Mouse (Mus musculus): Measurements from ENCODE around the gene Zfp719. TPM values are rescaled to one million over a fixed set of nuclear protein-coding genes. Genes with fewer than 3 reads are reported as not detected.

Zfp719 gene
- polyA plus RNA-seq, 1 experiment from 2014 or later, result 19.6 TPM

GRCm38 (mm10) chr7:43637118-43637517, 57.7 kb downstream of the Zfp719 start:
- Histone ChIP-seq H3K36me3 (replicated peaks; ENCODE audit: control insufficient read depth, insufficient read depth, low read depth, low read length) (no peaks in the 10 kb centered on the region), H3K27ac (replicated peaks; ENCODE audit: low read depth, low read length) (no peak overlapping the region), H3K27me3 (ENCODE audit: control insufficient read depth, insufficient read depth, low read length) (no peaks in the 10 kb centered on the region), H3K9ac (replicated peaks; ENCODE audit: low read length) (no peak overlapping the region), H3K4me1 (ENCODE audit: control insufficient read depth, insufficient read depth, low read length) (no peaks in the 10 kb centered on the region), H3K9me3 (replicated peaks; ENCODE audit: control insufficient read depth, low read length) (no peaks in the 10 kb centered on the region), H3K4me3 (ENCODE audit: low read depth, low read length) (no peak overlapping the region), H3K4me2 (ENCODE audit: low read depth, low read length) (no peak overlapping the region)
- DNase-seq (ENCODE audit: low spot score) (no peak), ATAC-seq (replicated peaks; ENCODE audit: insufficient number of reproducible peaks, low FRiP score, low TSS enrichment, low read depth) (no peak)
- WGBS, result 82% methylated on average over 1 of the region's 1 CpGs

- no peak overlapping the region for H3K4me2 ChIP-seq (ENCODE audit: low read depth, low read length)
- H3K36me3 ChIP-seq (replicated peaks; ENCODE audit: control insufficient read depth, insufficient read depth, low read depth, low read length), result no peaks in the 10 kb centered on the region
- DNase-seq (ENCODE audit: low spot score) (no peak), ATAC-seq (replicated peaks; ENCODE audit: insufficient number of reproducible peaks, low FRiP score, low TSS enrichment, low read depth) (no peak)
- H3K4me3 ChIP-seq (ENCODE audit: low read depth, low read length), result no peak overlapping the region
- H3K27ac ChIP-seq (replicated peaks; ENCODE audit: low read depth, low read length), result no peak overlapping the region
- no peak overlapping the region for H3K9ac ChIP-seq (replicated peaks; ENCODE audit: low read length)
- no peaks in the 10 kb centered on the region for H3K4me1 ChIP-seq (ENCODE audit: control insufficient read depth, insufficient read depth, low read length)
- H3K27me3 ChIP-seq (ENCODE audit: control insufficient read depth, insufficient read depth, low read length), result no peaks in the 10 kb centered on the region
- H3K9me3 ChIP-seq (replicated peaks; ENCODE audit: control insufficient read depth, low read length), result no peaks in the 10 kb centered on the region
- WGBS, result 83% methylated on average over 5 of the region's 5 CpGs
Measured at GRCm38 (mm10) chr7:43642587-43642986, 63.2 kb downstream of the Zfp719 start.

Other genes with a start within 250 kb of the Zfp719 start
- gene Siglecf, start 228.3 kb upstream of the Zfp719 start, polyA plus RNA-seq (2014; fragmentation: Nextera tagmentation; extraction: Ambion mirVana), result 0.10 TPM in 1 of 2 replicates, not detected in the other
- 0.07 and 0.08 TPM in 2 replicates for gene Siglecg, start 171.4 kb upstream of the Zfp719 start, polyA plus RNA-seq (2014; fragmentation: Nextera tagmentation; extraction: Ambion mirVana)
- gene Lim2, start 151.9 kb upstream of the Zfp719 start, polyA plus RNA-seq (2014; fragmentation: Nextera tagmentation; extraction: Ambion mirVana), result 0.24 and 2.4 TPM in 2 replicates
- gene Nkg7, start 142.5 kb upstream of the Zfp719 start, polyA plus RNA-seq (2014; fragmentation: Nextera tagmentation; extraction: Ambion mirVana), result 0.43 and 0.45 TPM in 2 replicates
- not detected in 2 replicates for gene Cldnd2, start 138.8 kb upstream of the Zfp719 start, polyA plus RNA-seq (2014; fragmentation: Nextera tagmentation; extraction: Ambion mirVana)
- 240 and 251 TPM in 2 replicates for gene Etfb, start 135.5 kb upstream of the Zfp719 start, polyA plus RNA-seq (2014; fragmentation: Nextera tagmentation; extraction: Ambion mirVana)
- not detected in 2 replicates for gene Gm45233, start 135.5 kb upstream of the Zfp719 start, polyA plus RNA-seq (2014; fragmentation: Nextera tagmentation; extraction: Ambion mirVana)
- 1.7 and 2.0 TPM in 2 replicates for gene Vsig10l, start 116.5 kb upstream of the Zfp719 start, polyA plus RNA-seq (2014; fragmentation: Nextera tagmentation; extraction: Ambion mirVana)
- gene Iglon5, start 89.5 kb upstream of the Zfp719 start, polyA plus RNA-seq (2014; fragmentation: Nextera tagmentation; extraction: Ambion mirVana), result 1.1 and 1.5 TPM in 2 replicates
- gene 4931406B18Rik, start 73.7 kb upstream of the Zfp719 start, polyA plus RNA-seq (2014; fragmentation: Nextera tagmentation; extraction: Ambion mirVana), result not detected in 2 replicates
- 1.3 and 1.5 TPM in 2 replicates for gene Cd33, start 35.2 kb upstream of the Zfp719 start, polyA plus RNA-seq (2014; fragmentation: Nextera tagmentation; extraction: Ambion mirVana)
- 5.4 and 7.1 TPM in 2 replicates for gene Zfp658, start 17.4 kb upstream of the Zfp719 start, polyA plus RNA-seq (2014; fragmentation: Nextera tagmentation; extraction: Ambion mirVana)
- gene Zfp819, start 27.6 kb downstream of the Zfp719 start, polyA plus RNA-seq (2014; fragmentation: Nextera tagmentation; extraction: Ambion mirVana), result 0.14 and 0.67 TPM in 2 replicates
- gene Ceacam18, start 55.1 kb downstream of the Zfp719 start, polyA plus RNA-seq (2014; fragmentation: Nextera tagmentation; extraction: Ambion mirVana), result not detected in 2 replicates
- gene Siglece, start 80.6 kb downstream of the Zfp719 start, polyA plus RNA-seq (2014; fragmentation: Nextera tagmentation; extraction: Ambion mirVana), result 0.32 TPM in 1 of 2 replicates, not detected in the other
- 8.1 and 9.1 TPM in 2 replicates for gene Ctu1, start 92.4 kb downstream of the Zfp719 start, polyA plus RNA-seq (2014; fragmentation: Nextera tagmentation; extraction: Ambion mirVana)
- not detected in 2 replicates for gene Klk14, start 110.8 kb downstream of the Zfp719 start, polyA plus RNA-seq (2014; fragmentation: Nextera tagmentation; extraction: Ambion mirVana)
- gene Klk13, start 133.0 kb downstream of the Zfp719 start, polyA plus RNA-seq (2014; fragmentation: Nextera tagmentation; extraction: Ambion mirVana), result 0.49 TPM in 2 replicates
- not detected in 2 replicates for gene Klk12, start 189.3 kb downstream of the Zfp719 start, polyA plus RNA-seq (2014; fragmentation: Nextera tagmentation; extraction: Ambion mirVana)
- not detected in 2 replicates for gene Klk11, start 195.0 kb downstream of the Zfp719 start, polyA plus RNA-seq (2014; fragmentation: Nextera tagmentation; extraction: Ambion mirVana)
- 0.15 and 0.40 TPM in 2 replicates for gene Klk10, start 201.4 kb downstream of the Zfp719 start, polyA plus RNA-seq (2014; fragmentation: Nextera tagmentation; extraction: Ambion mirVana)
- gene Klk9, start 212.3 kb downstream of the Zfp719 start, polyA plus RNA-seq (2014; fragmentation: Nextera tagmentation; extraction: Ambion mirVana), result not detected in 2 replicates
- 14.4 and 19.0 TPM in 2 replicates for gene Klk8, start 218.0 kb downstream of the Zfp719 start, polyA plus RNA-seq (2014; fragmentation: Nextera tagmentation; extraction: Ambion mirVana)
- gene Klk7, start 231.7 kb downstream of the Zfp719 start, polyA plus RNA-seq (2014; fragmentation: Nextera tagmentation; extraction: Ambion mirVana), result not detected in 2 replicates
- 0.29 TPM in 1 of 2 replicates, not detected in the other for gene Klk6, start 244.9 kb downstream of the Zfp719 start, polyA plus RNA-seq (2014; fragmentation: Nextera tagmentation; extraction: Ambion mirVana)